Mouse (Mus musculus) CD4-positive naive resting alpha-beta T cell, adult 57 days (primary cell): ENCODE data around the gene Rcan3. TPM values are rescaled to one million over a fixed set of nuclear protein-coding genes. Genes with fewer than 3 reads are reported as not detected.

Experiments used
- total RNA-seq: library from RNA; stranded (reverse); gene quantifications from one replicate; pipeline ENCODE4 v1.2.4, GENCODE M21; 2023

Rcan3 gene
- 29.8 TPM for total RNA-seq

DNA sequence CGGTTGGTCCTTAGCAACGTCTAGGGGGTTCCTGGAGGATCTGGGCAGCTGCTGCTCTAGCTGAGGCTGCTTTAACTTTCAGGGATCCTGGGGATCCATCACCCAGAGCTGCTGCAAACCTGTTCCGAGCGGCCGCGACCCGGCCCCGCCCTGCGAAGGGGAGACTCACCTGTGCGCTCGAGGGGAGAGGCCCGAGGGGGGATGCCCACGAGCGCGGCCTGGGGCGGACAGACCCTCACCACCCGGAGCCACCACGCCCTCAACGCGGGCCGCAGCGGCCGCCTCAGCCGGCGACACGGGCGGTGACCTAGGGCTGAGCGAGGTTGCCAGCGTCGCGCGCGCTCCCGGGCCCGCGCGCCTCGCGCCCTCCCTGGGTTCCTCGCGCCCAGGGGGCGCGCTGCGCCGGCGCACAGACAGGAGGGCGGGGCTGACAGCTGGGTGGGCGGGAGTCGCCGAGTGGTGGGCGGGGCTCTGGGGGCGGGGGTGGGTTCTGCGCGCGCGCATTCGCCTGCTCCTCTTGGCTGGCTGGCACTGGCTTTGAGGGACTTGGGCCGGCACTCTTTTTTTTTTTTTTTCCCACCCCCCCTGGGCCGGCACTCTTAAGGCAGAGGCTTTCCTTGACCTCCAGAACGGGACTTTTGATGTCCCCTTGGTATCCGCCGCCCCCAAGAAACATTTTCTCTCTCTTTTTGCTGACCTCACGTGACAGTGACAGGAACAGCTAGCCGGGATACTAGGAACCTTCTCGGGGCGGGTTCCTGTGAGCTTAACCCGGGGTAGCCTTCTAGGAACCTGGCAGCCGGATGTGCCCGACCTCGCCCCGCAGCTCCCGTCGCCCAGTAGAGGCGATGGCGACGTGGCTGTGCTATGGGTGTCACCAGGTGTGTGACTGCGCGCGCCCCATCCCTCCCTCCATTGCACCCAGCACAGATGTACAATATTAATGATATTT is at the start of gene Rcan3:
Gene Rcan3 (minus strand): TSS at position 411 of the 952 bp plus-strand sequence.

DNA sequence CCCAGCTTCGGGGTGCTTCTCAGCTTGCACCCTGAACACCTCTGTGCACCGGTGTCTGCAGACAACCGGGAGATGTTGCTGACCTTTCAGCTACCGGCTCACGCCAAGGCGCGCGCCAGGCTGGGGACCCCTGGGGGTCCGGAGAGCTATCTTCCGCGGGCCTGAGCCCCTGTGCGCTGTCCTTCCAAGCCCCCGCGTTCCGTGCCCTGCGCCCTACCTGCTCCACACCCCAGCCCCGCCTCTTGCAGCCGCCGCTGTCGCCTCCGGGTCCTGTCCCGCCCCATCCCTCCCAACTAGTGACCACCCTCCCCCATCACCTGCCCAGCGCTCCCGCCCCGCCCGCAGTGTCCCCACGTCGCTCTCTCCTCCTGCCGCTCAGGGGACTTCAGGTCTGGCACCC is 35.7 kb downstream of the Rcan3 start, which contains the start of gene Ncmap:
Gene Ncmap (minus strand): TSS at position 237 of the 400 bp plus-strand sequence.

Other genes with a start within 250 kb of the Rcan3 start
- gene Clic4, start 161.0 kb downstream of the Rcan3 start, total RNA-seq, result 11.3 TPM
- gene Srrm1, start 80.5 kb downstream of the Rcan3 start, total RNA-seq, result 346 TPM
- gene Ncmap, start 35.6 kb downstream of the Rcan3 start, total RNA-seq, result 1.4 TPM
- not detected for gene Stpg1, start 60.9 kb upstream of the Rcan3 start, total RNA-seq
- gene Nipal3, start 61.2 kb upstream of the Rcan3 start, total RNA-seq, result 51.7 TPM
- gene Grhl3, start 139.8 kb upstream of the Rcan3 start, total RNA-seq, result not detected